Mouse (Mus musculus): Measurements from ENCODE around the gene Socs2. TPM values are rescaled to one million over a fixed set of nuclear protein-coding genes. Genes with fewer than 3 reads are reported as not detected.

The Socs2 gene
- total and polyA plus RNA-seq, 2 experiments from 2014 or later, result 72.1 to 107 TPM

GRCm38 (mm10) chr10:95411139-95411538 is 5.8 kb downstream of the Socs2 start:
- H3K27ac ChIP-seq (ENCODE audit: low read depth, low read length), result no peak overlapping the region
- no peaks in the 10 kb centered on the region for H3K27me3 ChIP-seq (ENCODE audit: insufficient read depth, low read length)
- no peak overlapping the region for H3K4me3 ChIP-seq (ENCODE audit: low read depth, low read length)
- H3K4me2 ChIP-seq (ENCODE audit: low read depth, low read length, poor library complexity, severe bottlenecking), result no peak overlapping the region
- H3K36me3 ChIP-seq (ENCODE audit: insufficient read depth, low read length), result no peaks in the 10 kb centered on the region
- H3K4me1 ChIP-seq (ENCODE audit: insufficient read depth, low read length), result no peaks in the 10 kb centered on the region
- no peak for TF ChIP-seq CTCF (IDR thresholded peaks at IDR 0.05)
- H3K9ac ChIP-seq (replicated peaks; ENCODE audit: low read length, poor library complexity, severe bottlenecking), result no peak overlapping the region
- H3K9me3 ChIP-seq (ENCODE audit: low read length), result no peaks in the 10 kb centered on the region
- WGBS, result 93% methylated on average over 9 of the region's 9 CpGs
- ATAC-seq (ENCODE audit: low FRiP score) (no peak), DNase-seq (ENCODE audit: low spot score) (no peak)

GRCm38 (mm10) chr10:95410709-95411108 is 6.3 kb downstream of the Socs2 start:
- no peaks in the 10 kb centered on the region for H3K27me3 ChIP-seq (ENCODE audit: insufficient read depth, low read length)
- no peak overlapping the region for H3K27ac ChIP-seq (ENCODE audit: low read depth, low read length)
- WGBS, result 92% methylated on average over 7 of the region's 7 CpGs

GRCm38 (mm10) chr10:95410209-95410608 is 6.8 kb downstream of the Socs2 start:
- no peak for TF ChIP-seq CTCF (IDR thresholded peaks at IDR 0.05)
- no peak overlapping the region for H3K9ac ChIP-seq (replicated peaks; ENCODE audit: low read length, poor library complexity, severe bottlenecking)
- H3K36me3 ChIP-seq (ENCODE audit: insufficient read depth, low read length), result no peaks in the 10 kb centered on the region
- no peak overlapping the region for H3K4me3 ChIP-seq (ENCODE audit: low read depth, low read length)
- WGBS, result 90% methylated on average over 4 of the region's 4 CpGs
- no peak overlapping the region for H3K27ac ChIP-seq (ENCODE audit: low read depth, low read length)
- no peaks in the 10 kb centered on the region for H3K9me3 ChIP-seq (ENCODE audit: low read length)
- ATAC-seq (ENCODE audit: low FRiP score), result no peak
- no peaks in the 10 kb centered on the region for H3K4me1 ChIP-seq (ENCODE audit: insufficient read depth, low read length)
- H3K4me2 ChIP-seq (ENCODE audit: low read depth, low read length, poor library complexity, severe bottlenecking), result no peak overlapping the region
- DNase-seq (ENCODE audit: low spot score), result no peak
- H3K27me3 ChIP-seq (ENCODE audit: insufficient read depth, low read length), result no peaks in the 10 kb centered on the region

More at GRCm38 (mm10) chr10:95410709-95411108, 6.3 kb downstream of the Socs2 start:
- Histone ChIP-seq H3K9me3 (ENCODE audit: low read length) (no peaks in the 10 kb centered on the region), H3K4me2 (ENCODE audit: low read depth, low read length, poor library complexity, severe bottlenecking) (no peak overlapping the region), H3K4me1 (ENCODE audit: insufficient read depth, low read length) (no peaks in the 10 kb centered on the region), H3K36me3 (ENCODE audit: insufficient read depth, low read length) (no peaks in the 10 kb centered on the region), H3K4me3 (ENCODE audit: low read depth, low read length) (no peak overlapping the region), H3K9ac (replicated peaks; ENCODE audit: low read length, poor library complexity, severe bottlenecking) (no peak overlapping the region)
- no peak for TF ChIP-seq CTCF (IDR thresholded peaks at IDR 0.05)
- no peak for DNase-seq (ENCODE audit: low spot score)
- ATAC-seq (ENCODE audit: low FRiP score), result no peak

DNA sequence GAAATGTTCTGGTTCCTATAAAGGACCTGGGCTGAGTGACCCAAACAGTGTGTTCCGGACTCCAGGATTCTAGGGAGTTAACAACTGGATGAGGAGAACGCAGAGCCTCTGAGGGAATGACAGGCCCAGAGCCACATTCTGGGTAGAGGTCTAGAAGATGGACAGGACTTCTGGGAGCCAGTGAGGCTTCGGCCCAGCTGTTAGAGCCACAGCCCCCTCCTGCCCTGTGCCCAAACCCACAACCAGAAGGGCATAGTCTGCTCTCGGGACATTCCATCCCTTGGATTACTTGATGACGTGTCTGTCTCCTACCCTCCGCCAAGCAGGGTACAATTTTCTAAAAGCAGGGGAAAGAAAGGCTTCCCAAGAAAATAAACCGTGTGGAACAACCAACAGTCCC is 7.8 kb downstream of the Socs2 start:
- TF ChIP-seq CTCF (IDR thresholded peaks at IDR 0.05), result no peak
- H3K27ac ChIP-seq (ENCODE audit: low read depth, low read length), result no peak overlapping the region
- 89% methylated on average over 7 of the region's 7 CpGs for WGBS
- no peak overlapping the region for H3K4me2 ChIP-seq (ENCODE audit: low read depth, low read length, poor library complexity, severe bottlenecking)
- no peaks in the 10 kb centered on the region for H3K9me3 ChIP-seq (ENCODE audit: low read length)
- H3K36me3 ChIP-seq (ENCODE audit: insufficient read depth, low read length), result no peaks in the 10 kb centered on the region
- no peaks in the 10 kb centered on the region for H3K27me3 ChIP-seq (ENCODE audit: insufficient read depth, low read length)
- H3K4me1 ChIP-seq (ENCODE audit: insufficient read depth, low read length), result no peaks in the 10 kb centered on the region
- ATAC-seq (ENCODE audit: low FRiP score), result no peak
- no peak overlapping the region for H3K4me3 ChIP-seq (ENCODE audit: low read depth, low read length)
- H3K9ac ChIP-seq (replicated peaks; ENCODE audit: low read length, poor library complexity, severe bottlenecking), result no peak overlapping the region
- DNase-seq (ENCODE audit: low spot score), result no peak

DNA sequence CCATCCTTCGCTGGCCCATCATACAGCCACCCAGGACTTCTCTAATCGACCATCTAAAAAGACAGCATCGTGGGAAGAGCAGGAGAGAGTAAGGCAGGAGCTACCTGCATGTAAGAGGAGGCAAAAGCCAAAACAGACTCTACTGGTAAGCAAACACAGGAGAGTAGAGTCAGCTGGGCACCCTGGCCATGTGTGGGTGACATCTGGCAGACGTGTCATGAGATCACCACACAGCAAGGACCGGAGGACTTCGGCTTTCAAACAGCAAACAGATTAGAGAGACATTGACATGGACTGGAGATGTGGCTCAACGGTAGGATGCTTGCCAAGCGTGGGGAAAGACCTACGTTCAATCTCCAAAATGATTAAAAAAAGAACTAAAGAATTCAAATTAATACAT is 8.5 kb downstream of the Socs2 start:
- no peak overlapping the region for H3K9ac ChIP-seq (replicated peaks; ENCODE audit: low read length, poor library complexity, severe bottlenecking)

GRCm38 (mm10) chr10:95407541-95408160 is 9.3 kb downstream of the Socs2 start:
- H3K9ac ChIP-seq (replicated peaks; ENCODE audit: low read length, poor library complexity, severe bottlenecking), result no peak overlapping the region
- no peaks in the 10 kb centered on the region for H3K36me3 ChIP-seq (ENCODE audit: insufficient read depth, low read length)
- H3K9me3 ChIP-seq (ENCODE audit: low read length), result no peaks in the 10 kb centered on the region
- DNase-seq (ENCODE audit: low spot score) (no peak), ATAC-seq (ENCODE audit: low FRiP score) (no peak)
- no peak for TF ChIP-seq CTCF (IDR thresholded peaks at IDR 0.05)
- H3K4me3 ChIP-seq (ENCODE audit: low read depth, low read length), result no peak overlapping the region
- 78% methylated on average over 12 of the region's 12 CpGs for WGBS
- H3K4me2 ChIP-seq (ENCODE audit: low read depth, low read length, poor library complexity, severe bottlenecking), result no peak overlapping the region
- H3K27ac ChIP-seq (ENCODE audit: low read depth, low read length), result no peak overlapping the region
- H3K27me3 ChIP-seq (ENCODE audit: insufficient read depth, low read length), result no peaks in the 10 kb centered on the region
- no peaks in the 10 kb centered on the region for H3K4me1 ChIP-seq (ENCODE audit: insufficient read depth, low read length)

More for the DNA sequence above, 8.5 kb downstream of the Socs2 start:
- H3K4me3 ChIP-seq (ENCODE audit: low read depth, low read length), result no peak overlapping the region
- 78% methylated on average over 9 of the region's 9 CpGs for WGBS
- DNase-seq (ENCODE audit: low spot score), result no peak
- TF ChIP-seq CTCF (IDR thresholded peaks at IDR 0.05), result no peak
- ATAC-seq (ENCODE audit: low FRiP score), result no peak
- H3K36me3 ChIP-seq (ENCODE audit: insufficient read depth, low read length), result no peaks in the 10 kb centered on the region
- H3K27me3 ChIP-seq (ENCODE audit: insufficient read depth, low read length), result no peaks in the 10 kb centered on the region
- no peak overlapping the region for H3K27ac ChIP-seq (ENCODE audit: low read depth, low read length)
- no peaks in the 10 kb centered on the region for H3K9me3 ChIP-seq (ENCODE audit: low read length)
- no peaks in the 10 kb centered on the region for H3K4me1 ChIP-seq (ENCODE audit: insufficient read depth, low read length)
- H3K4me2 ChIP-seq (ENCODE audit: low read depth, low read length, poor library complexity, severe bottlenecking), result no peak overlapping the region

Data from midbrain, postnatal 0 days (tissue).